Mouse (Mus musculus) v-Abl transformed pro-B cells (cell line): ENCODE results near the gene Synj2.

Source experiments
- in situ Hi-C, 2 experiments: fragments of 400-800 bp; cut with MboI; formaldehyde crosslinking; loops; one replicate each; pipeline ENCODE4 v1.15.1; 2025; ENCODE audit not compliant: unreplicated experiment in 2 of 2

The Synj2 gene

GRCm38 (mm10) chr17:5941230-5942043 lies at the start of gene Synj2:
Synj2 (plus strand) TSS chr17:5941280.
- in situ Hi-C loops = loop anchor here in 1 of 2 experiments (5.0 kb wide), 1 partner anchor 41 kb away; no protein-coding TSS in a partner anchor

GRCm38 (mm10) chr17:5891933-5892683 lies 49.0 kb upstream of the Synj2 start:
- in situ Hi-C loops = loop anchor here (5.0 to 10.0 kb wide), 3 partner anchors 97 to 457 kb away; no protein-coding TSS in a partner anchor

GRCm38 (mm10) chr17:5893092-5893491 lies 48.0 kb upstream of the Synj2 start:
- in situ Hi-C loops = loop anchor here (5.0 to 10.0 kb wide), 3 partner anchors 98 to 458 kb away; no protein-coding TSS in a partner anchor

- in situ Hi-C loops = loop anchor here (5.0 to 10.0 kb wide), 3 partner anchors 99 to 459 kb away; no protein-coding TSS in a partner anchor
Observed at GRCm38 (mm10) chr17:5893574-5894148, 47.4 kb upstream of the Synj2 start.

- in situ Hi-C loops = loop anchor here in 1 of 2 experiments (10.0 kb wide), 2 partner anchors 101 to 461 kb away; no protein-coding TSS in a partner anchor
Observed at GRCm38 (mm10) chr17:5896066-5896465, 45.0 kb upstream of the Synj2 start.

GRCm38 (mm10) chr17:5896607-5897006 lies 44.5 kb upstream of the Synj2 start:
- in situ Hi-C loops = loop anchor here in 1 of 2 experiments (10.0 kb wide), 2 partner anchors 102 to 462 kb away; no protein-coding TSS in a partner anchor

GRCm38 (mm10) chr17:5897326-5898200 lies 43.5 kb upstream of the Synj2 start:
- in situ Hi-C loops = loop anchor here in 1 of 2 experiments (10.0 kb wide), 2 partner anchors 103 to 463 kb away; no protein-coding TSS in a partner anchor

GRCm38 (mm10) chr17:5899251-5899650 lies 41.8 kb upstream of the Synj2 start:
- in situ Hi-C loops = loop anchor here in 1 of 2 experiments (10.0 kb wide), 2 partner anchors 104 to 464 kb away; no protein-coding TSS in a partner anchor

- in situ Hi-C loops = no loop called here
Observed at GRCm38 (mm10) chr17:5901381-5901780, 39.7 kb upstream of the Synj2 start.

- in situ Hi-C loops = no loop called here
Observed at GRCm38 (mm10) chr17:5903630-5904301, 37.3 kb upstream of the Synj2 start.

GRCm38 (mm10) chr17:5909681-5910080 lies 31.4 kb upstream of the Synj2 start:
- in situ Hi-C loops = no loop called here

GRCm38 (mm10) chr17:5911591-5911990 lies 29.5 kb upstream of the Synj2 start:
- in situ Hi-C loops = no loop called here

- in situ Hi-C loops = no loop called here
Observed at GRCm38 (mm10) chr17:5912797-5913196, 28.3 kb upstream of the Synj2 start.

GRCm38 (mm10) chr17:5914217-5914616 lies 26.9 kb upstream of the Synj2 start:
- in situ Hi-C loops = no loop called here

- in situ Hi-C loops = no loop called here
Observed at GRCm38 (mm10) chr17:5921954-5922353, 19.1 kb upstream of the Synj2 start.

- in situ Hi-C loops = no loop called here
Observed at GRCm38 (mm10) chr17:5923281-5923680, 17.8 kb upstream of the Synj2 start.

- in situ Hi-C loops = no loop called here
Observed at GRCm38 (mm10) chr17:5924238-5924637, 16.8 kb upstream of the Synj2 start.

- in situ Hi-C loops = no loop called here
Observed at GRCm38 (mm10) chr17:5926710-5927109, 14.4 kb upstream of the Synj2 start.

GRCm38 (mm10) chr17:5929031-5929430 lies 12.0 kb upstream of the Synj2 start:
- in situ Hi-C loops = no loop called here
